Mouse (Mus musculus): ENCODE measurements around the gene Rgl2. TPM values are rescaled to one million over a fixed set of nuclear protein-coding genes. Genes with fewer than 3 reads are reported as not detected.

Rgl2 gene
- total and polyA plus RNA-seq, 3 experiments, result 24.9 to 43.6 TPM; not detected in 1

GRCm38 (mm10) chr17:33920282-33921097 lies 8.9 kb upstream of the Rgl2 start (continued):
- TF ChIP-seq ZMIZ1 (IDR thresholded peaks at IDR 0.05; ENCODE audit: low read depth, low read length) (no peak), CHD2 (IDR thresholded peaks at IDR 0.05; ENCODE audit: low read length) (no peak), MAX (IDR thresholded peaks at IDR 0.05; ENCODE audit: low read length) (peak; percentile 59; the same call in 1 of the 2 replicates), GATA1 (IDR thresholded peaks at IDR 0.05; ENCODE audit: low read depth, low read length) (no peak), ZC3H11A (IDR thresholded peaks at IDR 0.05; ENCODE audit: low read depth, low read length) (peak; percentile 31)

- Histone ChIP-seq H3K4me1 (ENCODE audit: control insufficient read depth in 1 of 2, insufficient read depth in 2 of 2, low read length in 2 of 2) (peaks cover 2 to 27% of the 10 kb centered on the region in 2 experiments), H3K9ac (ENCODE audit: control insufficient read depth, low read depth, low read length, poor library complexity, severe bottlenecking) (no peak overlapping the region), H3K36me3 (ENCODE audit: control insufficient read depth in 1 of 2, insufficient read depth in 2 of 2, low read length in 2 of 2) (peaks cover 0 to 8% of the 10 kb centered on the region in 2 experiments; a peak in 2 of 4 replicates), H3K4me3 (ENCODE audit: control insufficient read depth in 1 of 2, insufficient read depth in 1 of 2, low read depth in 2 of 2, low read length in 2 of 2) (no peak overlapping the region), H3K9me3 (replicated peaks; ENCODE audit: insufficient read depth, low read length) (no peaks in the 10 kb centered on the region), H3K79me2 (ENCODE audit: control insufficient read depth, insufficient read depth, low read length, poor library complexity) (peaks cover 7% of the 10 kb centered on the region), H3K27me3 (ENCODE audit: control insufficient read depth in 1 of 2, insufficient read depth in 2 of 2, low read length in 2 of 2) (no peaks in the 10 kb centered on the region), H3K27ac (ENCODE audit: control insufficient read depth, low read depth, low read length) (no peak overlapping the region)
- TF ChIP-seq UBTF (IDR thresholded peaks at IDR 0.05; ENCODE audit: borderline replicate concordance, insufficient read depth, low read depth, low read length) (no peak), KAT2A (conservative IDR thresholded peaks at IDR 0.05; ENCODE audit: low read depth, low read length) (no peak), NRF1 (IDR thresholded peaks at IDR 0.05; ENCODE audit: insufficient read depth, low read depth, low read length, poor library complexity, severe bottlenecking) (no peak), POLR2AphosphoS2 (IDR thresholded peaks at IDR 0.05; ENCODE audit: low read length) (no peak), MAX (IDR thresholded peaks at IDR 0.05; ENCODE audit: low read length) (no peak), ZC3H11A (IDR thresholded peaks at IDR 0.05; ENCODE audit: low read depth, low read length) (no peak), CHD2 (IDR thresholded peaks at IDR 0.05; ENCODE audit: low read length) (no peak), RAD21 (IDR thresholded peaks at IDR 0.05; ENCODE audit: low read depth, low read length) (no peak), ZNF384 (IDR thresholded peaks at IDR 0.05; ENCODE audit: low read depth, low read length) (no peak), JUND (IDR thresholded peaks at IDR 0.05; ENCODE audit: low read depth, low read length) (no peak), GATA1 (IDR thresholded peaks at IDR 0.05; ENCODE audit: low read depth, low read length) (no peak), MAZ (IDR thresholded peaks at IDR 0.05; ENCODE audit: low read depth, low read length) (no peak), MXI1 (IDR thresholded peaks at IDR 0.05; ENCODE audit: low read depth, low read length) (no peak), GABPA (IDR thresholded peaks at IDR 0.05; ENCODE audit: low read depth, low read length) (no peak), SIN3A (IDR thresholded peaks at IDR 0.05; ENCODE audit: low read length) (no peak), ZKSCAN1 (IDR thresholded peaks at IDR 0.05; ENCODE audit: low read depth, low read length) (no peak), RCOR1 (IDR thresholded peaks at IDR 0.05; ENCODE audit: low read depth, low read length) (no peak)
- no peak for DNase-seq (ENCODE audit: low read depth, low spot score)
Observed at GRCm38 (mm10) chr17:33921361-33921760, 8.0 kb upstream of the Rgl2 start.
